Comparison of ENCODE assay signal across 16 mouse cellular contexts in genomic region chr2:165300424-165300823, GRCm38 (mm10). TPM values are rescaled to one million over a fixed set of nuclear protein-coding genes. Genes with fewer than 3 reads are reported as not detected.
DNase-seq lines count a peak whose midpoint lies in the region; ATAC-seq and TF ChIP-seq lines count a peak whose summit lies in the region.
"Had no signal": no experiment of that assay in that cellular context is flagged by ENCODE, and none has a peak within 500 bp of the region (broad histone marks: within the 10 kb centered on the region; RNA-seq: fewer than 3 reads in every experiment).

No protein-coding gene starts in this region.

- WGBS in forebrain, postnatal 0 days = 63% methylated on average over 8 of the region's 8 CpGs

- H3K27ac ChIP-seq in forebrain, postnatal 0 days (ENCODE audit: low read depth, low read length) = no peak overlapping the region
- H3K27ac ChIP-seq: embryonic facial prominence, embryonic 12.5 days; kidney, embryonic 15.5 days; liver, embryonic 13.5 days had no signal

- no peak overlapping the region for H3K4me3 ChIP-seq in forebrain, postnatal 0 days (ENCODE audit: low read depth, low read length)
- H3K4me3 ChIP-seq: embryonic facial prominence, embryonic 12.5 days; kidney, embryonic 15.5 days; liver, embryonic 13.5 days; megakaryocyte, embryonic 14.5 days had no signal

- peaks cover 74% of the 10 kb centered on the region for H3K36me3 ChIP-seq in forebrain, postnatal 0 days (ENCODE audit: insufficient read depth)

- TF ChIP-seq CTCF in brain, embryonic 14.5 days (IDR thresholded peaks at IDR 0.05; ENCODE audit: borderline replicate concordance, extremely low read depth, insufficient read depth, insufficient read length) = no peak
- no peak for TF ChIP-seq CTCF in forebrain, postnatal 0 days (IDR thresholded peaks at IDR 0.05; ENCODE audit: low read depth)

- no peaks in the 10 kb centered on the region for H3K4me1 ChIP-seq in forebrain, postnatal 0 days (ENCODE audit: insufficient read depth)
- H3K4me1 ChIP-seq: embryonic facial prominence, embryonic 12.5 days had no signal

- H3K9me3 ChIP-seq in forebrain, postnatal 0 days (ENCODE audit: low read length) = no peaks in the 10 kb centered on the region
- H3K9me3 ChIP-seq: embryonic facial prominence, embryonic 12.5 days; kidney, embryonic 15.5 days; liver, embryonic 13.5 days had no signal

- ATAC-seq in forebrain, postnatal 0 days = peak; percentile 29; the same call in 1 of the 2 replicates
- ATAC-seq: Patski had no signal

- peak; percentile 67 to 71 for DNase-seq in cerebellum, postnatal 14 days
- DNase-seq in cerebellum, adult 8-10 months = no peak
- peak; percentile 62 for DNase-seq in layer of hippocampus, adult 9-11 months
- DNase-seq in layer of hippocampus, postnatal 36 days = no peak
- DNase-seq in brain, embryonic 14.5 days (ENCODE audit: low read depth) = peak; percentile 60
- peak; percentile 28 for DNase-seq in forebrain, postnatal 0 days
- DNase-seq in urinary bladder, postnatal 14 days (ENCODE audit: low spot score) = no peak
- DNase-seq in heart, adult 9 months (ENCODE audit: low spot score in 2 of 2) = no peak
- DNase-seq: B cell, adult 2 months; heart, postnatal 10 days; liver, embryonic 13.5 days; thymus, postnatal 4 days had no signal

- H3K9ac ChIP-seq in forebrain, postnatal 0 days = no peak overlapping the region
- H3K9ac ChIP-seq: embryonic facial prominence, embryonic 12.5 days; kidney, embryonic 15.5 days; liver, embryonic 13.5 days had no signal

- no peak for TF ChIP-seq POLR2A in brain, embryonic 14.5 days (IDR thresholded peaks at IDR 0.05; ENCODE audit: borderline replicate concordance, extremely low read depth, insufficient read depth, insufficient read length, poor library complexity, severe bottlenecking)

- no peaks in the 10 kb centered on the region for H3K27me3 ChIP-seq in forebrain, postnatal 0 days (ENCODE audit: insufficient read depth, low read length)
- H3K27me3 ChIP-seq: embryonic facial prominence, embryonic 12.5 days; kidney, embryonic 15.5 days; liver, embryonic 13.5 days; megakaryocyte, embryonic 14.5 days; Patski had no signal

- no peak overlapping the region for H3K4me2 ChIP-seq in forebrain, postnatal 0 days (ENCODE audit: low read depth)
- H3K4me2 ChIP-seq: embryonic facial prominence, embryonic 12.5 days; kidney, embryonic 15.5 days; liver, embryonic 13.5 days had no signal

RNA-seq across cellular contexts. Expression of gene Slc35c2, which starts 12.8 kb away (rescaled TPM):
- total RNA-seq in layer of hippocampus, postnatal 36 days (2021) = 10 to 100 TPM; 94.0 to 98.4 TPM
- polyA plus RNA-seq in brain, embryonic 14.5 days (2012; rRNA removed) = 62.3 and 78.7 TPM in 2 replicates
- 66.9 and 85.8 TPM in 2 replicates for total RNA-seq in forebrain, postnatal 0 days (2014; rRNA removed)
- polyA plus RNA-seq in forebrain, postnatal 0 days (2015; fragmentation: Nextera tagmentation; extraction: Ambion mirVana) = 62.7 and 65.8 TPM in 2 replicates

RNA-seq across cellular contexts. Expression of gene Elmo2, which starts 25.9 kb away (rescaled TPM):
- 100 to 1,000 TPM; 179 to 195 TPM for total RNA-seq in layer of hippocampus, postnatal 36 days (2021)
- 114 and 125 TPM in 2 replicates for polyA plus RNA-seq in brain, embryonic 14.5 days (2012; rRNA removed)
- total RNA-seq in forebrain, postnatal 0 days (2014; rRNA removed) = 78.8 and 80.9 TPM in 2 replicates
- 68.6 and 84.5 TPM in 2 replicates for polyA plus RNA-seq in forebrain, postnatal 0 days (2015; fragmentation: Nextera tagmentation; extraction: Ambion mirVana)

Comparison
In these comparisons a context has a peak if more than half of its experiments do, and no peak if none do; other contexts are left out.
1. DNase-seq: peak in cerebellum, postnatal 14 days (2 of 2), layer of hippocampus, adult 9-11 months (single experiment), brain, embryonic 14.5 days (single experiment) and forebrain, postnatal 0 days (single experiment); none in cerebellum, adult 8-10 months (single experiment), layer of hippocampus, postnatal 36 days (0 of 2), urinary bladder, postnatal 14 days (single experiment) and heart, adult 9 months (0 of 2).